Mouse (Mus musculus) midbrain, embryonic 11.5 days (tissue): ENCODE data around the gene Kifc5b. TPM values are rescaled to one million over a fixed set of nuclear protein-coding genes. Genes with fewer than 3 reads are reported as not detected.

Source experiments
- ATAC-seq: fragments of 200-750 bp; cut with Nextera tagmentation; 2 replicates; pipeline ENCODE4 v1.8.0; 2017; ENCODE audit warnings: moderate TSS enrichment, moderate library complexity; ENCODE audit not compliant: low FRiP score
- DNase-seq: peaks from one replicate; pipeline ENCODE4 v3.0.0; 2015; ENCODE audit warnings: low spot score; ENCODE audit errors: missing footprints
- H3K27ac ChIP-seq: fragments of 300-500 bp; sonication (generic); 2 replicates; pipeline ENCODE4 v1.5.1; 2014; ENCODE audit warnings: low read depth, low read length
- H3K27me3 ChIP-seq: fragments of 300-500 bp; sonication (generic); 2 replicates; pipeline ENCODE4 v1.6.1; 2014; ENCODE audit warnings: mild to moderate bottlenecking, low read length, moderate library complexity, mixed read lengths; ENCODE audit not compliant: control insufficient read depth, insufficient read depth
- H3K36me3 ChIP-seq: fragments of 300-500 bp; sonication (generic); 2 replicates; pipeline ENCODE4 v1.6.1; 2014; ENCODE audit warnings: mild to moderate bottlenecking, low read length, moderate library complexity, mixed read lengths; ENCODE audit not compliant: control insufficient read depth, insufficient read depth
- H3K4me1 ChIP-seq: fragments of 300-500 bp; sonication (generic); 2 replicates; pipeline ENCODE4 v1.6.1; 2014; ENCODE audit warnings: low read length; ENCODE audit not compliant: control insufficient read depth, insufficient read depth
- H3K4me2 ChIP-seq: fragments of 300-500 bp; sonication (generic); 2 replicates; pipeline ENCODE4 v1.6.1; 2014; ENCODE audit warnings: mild to moderate bottlenecking, moderate library complexity
- H3K4me3 ChIP-seq: fragments of 300-500 bp; sonication (generic); 2 replicates; pipeline ENCODE4 v1.5.1; 2014; ENCODE audit warnings: low read depth, low read length
- H3K9ac ChIP-seq: fragments of 300-500 bp; sonication (generic); 2 replicates; pipeline ENCODE4 v1.6.1; 2014; ENCODE audit warnings: low read length
- H3K9me3 ChIP-seq: fragments of 300-500 bp; sonication (generic); 2 replicates; pipeline ENCODE4 v1.6.1; 2016; ENCODE audit warnings: low read length; ENCODE audit not compliant: control insufficient read depth
- WGBS: fragments of 180-500 bp; shearing (Covaris S2); extraction: QIAGEN DNeasy Blood & Tissue Kit; methylation state at CpG from one replicate; pipeline ENCODE4 v1.1.7; 2014; 5-methylcytosine and 5-hydroxymethylcytosine counted together
- polyA plus RNA-seq: library from polyadenylated mRNA; unstranded; fragments of >200 nt; fragmentation: Nextera tagmentation; extraction: Ambion mirVana; gene quantifications from 2 replicates; pipeline ENCODE4 v1.2.1, GENCODE M21; 2014

The Kifc5b gene
- polyA plus RNA-seq, 1 experiment from 2014 or later: 6.4 TPM

- Histone ChIP-seq H3K27me3 (no peaks in the 10 kb centered on the region), H3K9ac (peak within 1 kb of the TSS; percentile 64), H3K4me1 (peaks cover 15% of the 10 kb centered on the region), H3K9me3 (no peaks in the 10 kb centered on the region), H3K4me3 (peak within 1 kb of the TSS; percentile 55), H3K36me3 (peaks cover 4% of the 10 kb centered on the region), H3K4me2 (peak within 1 kb of the TSS; percentile 61), H3K27ac (no peak within 1 kb of the TSS; the same call in 1 of the 2 replicates)
- ATAC-seq (peak; percentile 83), DNase-seq (peak; percentile 99)
- WGBS: under 1% methylated on average over 34 of the region's 43 CpGs
These were observed 16.0 kb downstream of the Kifc5b start, which contains the start of gene Phf1 for GRCm38 (mm10) chr17:26932839-26933398. TSS of gene Phf1 (plus strand) at chr17:26933052.

- peaks cover 4% of the 10 kb centered on the region for H3K36me3 ChIP-seq
- H3K4me2 ChIP-seq: peak overlapping the region; percentile 61
- ATAC-seq: peak; percentile 51
- H3K9me3 ChIP-seq: no peaks in the 10 kb centered on the region
- H3K4me1 ChIP-seq: peaks cover 20% of the 10 kb centered on the region
- peak overlapping the region; percentile 55 for H3K4me3 ChIP-seq
- peak overlapping the region; percentile 64 for H3K9ac ChIP-seq
- no peak for DNase-seq
- H3K27me3 ChIP-seq: no peaks in the 10 kb centered on the region
- 6% methylated on average over 13 of the region's 13 CpGs for WGBS
- H3K27ac ChIP-seq: no peak overlapping the region; the same call in 1 of the 2 replicates
These were observed 16.5 kb downstream of the Kifc5b start for GRCm38 (mm10) chr17:26933419-26933818.

GRCm38 (mm10) chr17:26933885-26934827, 17.3 kb downstream of the Kifc5b start:
- WGBS: 84% methylated on average over 16 of the region's 16 CpGs
- Histone ChIP-seq H3K4me2 (peak overlapping the region; percentile 61), H3K9me3 (no peaks in the 10 kb centered on the region), H3K4me1 (peaks cover 24% of the 10 kb centered on the region), H3K27ac (no peak overlapping the region), H3K27me3 (no peaks in the 10 kb centered on the region), H3K36me3 (peaks cover 4% of the 10 kb centered on the region), H3K4me3 (no peak overlapping the region), H3K9ac (no peak overlapping the region)
- peak; percentile 82 for DNase-seq
- no peak for ATAC-seq

- H3K4me1 ChIP-seq: peaks cover 25% of the 10 kb centered on the region
- no peak overlapping the region for H3K4me2 ChIP-seq
- no peak overlapping the region for H3K9ac ChIP-seq
- H3K4me3 ChIP-seq: no peak overlapping the region
- no peaks in the 10 kb centered on the region for H3K27me3 ChIP-seq
- WGBS: 89% methylated on average over 9 of the region's 9 CpGs
- no peaks in the 10 kb centered on the region for H3K9me3 ChIP-seq
- no peak for ATAC-seq
- H3K36me3 ChIP-seq: peaks cover 4% of the 10 kb centered on the region
- no peak overlapping the region for H3K27ac ChIP-seq
- DNase-seq: peak; percentile 37
These were observed 18.1 kb downstream of the Kifc5b start for GRCm38 (mm10) chr17:26935027-26935426.

GRCm38 (mm10) chr17:26936453-26936852, 19.6 kb downstream of the Kifc5b start:
- Histone ChIP-seq H3K4me2 (no peak overlapping the region), H3K27ac (no peak overlapping the region), H3K4me3 (no peak overlapping the region), H3K27me3 (no peaks in the 10 kb centered on the region), H3K9ac (0 out of 2 replicates have a peak overlapping the region, but pooled peaks have one; percentile 20), H3K4me1 (peaks cover 33% of the 10 kb centered on the region), H3K9me3 (no peaks in the 10 kb centered on the region), H3K36me3 (peaks cover 4% of the 10 kb centered on the region)
- no peak for ATAC-seq
- WGBS: 90% methylated on average over 12 of the region's 12 CpGs
- DNase-seq: no peak

- WGBS: 86% methylated on average over 15 of the region's 15 CpGs
- DNase-seq: peak; percentile 12
- no peak overlapping the region for H3K4me2 ChIP-seq
- 0 out of 2 replicates have a peak overlapping the region, but pooled peaks have one; percentile 20 for H3K9ac ChIP-seq
- H3K27me3 ChIP-seq: no peaks in the 10 kb centered on the region
- no peaks in the 10 kb centered on the region for H3K9me3 ChIP-seq
- peaks cover 4% of the 10 kb centered on the region for H3K36me3 ChIP-seq
- H3K4me3 ChIP-seq: no peak overlapping the region
- no peak for ATAC-seq
- H3K4me1 ChIP-seq: peaks cover 38% of the 10 kb centered on the region
- no peak overlapping the region for H3K27ac ChIP-seq
These were observed 20.2 kb downstream of the Kifc5b start for GRCm38 (mm10) chr17:26936921-26937695.

GRCm38 (mm10) chr17:26937883-26938695, 21.2 kb downstream of the Kifc5b start:
- H3K9ac ChIP-seq: peak overlapping the region; percentile 77
- peaks cover 4% of the 10 kb centered on the region for H3K36me3 ChIP-seq
- H3K4me2 ChIP-seq: peak overlapping the region; percentile 98
- ATAC-seq (no peak), DNase-seq (peak; percentile 80)
- WGBS: 64% methylated on average over 16 of the region's 16 CpGs
- H3K9me3 ChIP-seq: no peaks in the 10 kb centered on the region
- peak overlapping the region; percentile 67 for H3K4me3 ChIP-seq
- H3K4me1 ChIP-seq: peaks cover 33% of the 10 kb centered on the region
- H3K27me3 ChIP-seq: no peaks in the 10 kb centered on the region
- H3K27ac ChIP-seq: no peak overlapping the region; the same call in 1 of the 2 replicates

- H3K27me3 ChIP-seq: no peaks in the 10 kb centered on the region
- WGBS: under 1% methylated on average over 21 of the region's 22 CpGs
- peak overlapping the region; percentile 67 for H3K4me3 ChIP-seq
- DNase-seq: peak; percentile 91
- peak overlapping the region; percentile 57 for H3K27ac ChIP-seq
- peak; percentile 1; the same call in 1 of the 2 replicates for ATAC-seq
- peaks cover 27% of the 10 kb centered on the region for H3K4me1 ChIP-seq
- H3K4me2 ChIP-seq: peak overlapping the region; percentile 98
- peak overlapping the region; percentile 77 for H3K9ac ChIP-seq
- peaks cover 4% of the 10 kb centered on the region for H3K36me3 ChIP-seq
- H3K9me3 ChIP-seq: no peaks in the 10 kb centered on the region
These were observed 21.8 kb downstream of the Kifc5b start for GRCm38 (mm10) chr17:26938731-26939130.
